Mouse (Mus musculus): ENCODE measurements around the gene Lcp2. TPM values are rescaled to one million over a fixed set of nuclear protein-coding genes. Genes with fewer than 3 reads are reported as not detected.
"Not testable (repeated sequence)": the region's sequence is repeated elsewhere in the genome, so short reads cannot be mapped to it uniquely, and the experiment has no call there.

Lcp2 gene
- polyA plus RNA-seq, 1 experiment from 2014 or later, result 2.5 TPM

DNA sequence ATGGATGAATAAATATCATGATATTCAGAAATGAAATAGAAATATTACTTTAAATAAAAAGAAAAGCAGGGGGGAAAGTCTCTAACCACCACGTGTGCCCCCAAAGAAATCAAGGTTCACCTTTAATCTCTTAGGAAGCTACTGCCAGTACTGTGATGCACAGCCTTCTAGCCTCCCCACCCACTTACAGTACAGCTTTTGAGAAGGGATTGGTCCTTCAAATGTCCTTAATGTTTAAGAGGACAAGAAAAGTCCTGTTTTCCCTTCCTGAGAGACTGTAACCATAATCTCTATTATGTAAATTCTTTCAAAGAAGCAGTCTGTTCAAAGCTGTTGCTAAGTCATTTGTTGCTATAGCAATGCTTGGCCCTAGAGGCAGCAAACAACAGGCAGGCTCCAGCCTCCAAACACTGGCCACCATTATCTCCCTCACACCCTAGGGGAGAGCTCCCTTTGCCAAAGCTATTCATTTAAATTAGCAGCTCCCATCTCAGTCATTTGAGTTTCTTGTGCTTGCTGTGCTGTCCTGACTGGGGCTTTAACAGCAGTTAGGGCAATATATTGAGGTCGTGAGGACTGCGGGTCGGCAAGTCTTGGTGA lies 66.2 kb downstream of the Lcp2 start:
- Histone ChIP-seq H3K4me2 (replicated peaks; ENCODE audit: low read depth, low read length) (no peak overlapping the region), H3K27me3 (ENCODE audit: insufficient read depth, low read length) (no peaks in the 10 kb centered on the region), H3K4me3 (ENCODE audit: low read length) (no peak overlapping the region), H3K36me3 (ENCODE audit: insufficient read depth, low read length) (no peaks in the 10 kb centered on the region), H3K9me3 (ENCODE audit: low read length) (no peaks in the 10 kb centered on the region), H3K4me1 (ENCODE audit: insufficient read depth, low read length) (no peaks in the 10 kb centered on the region), H3K9ac (replicated peaks; ENCODE audit: low read length) (no peak overlapping the region), H3K27ac (ENCODE audit: low read length) (no peak overlapping the region)
- 0 out of 2 replicates have a peak, but pooled peaks have one; percentile 59 for ATAC-seq (ENCODE audit: low FRiP score, low TSS enrichment)
- WGBS, result 33% methylated on average over 4 of the region's 4 CpGs

DNA sequence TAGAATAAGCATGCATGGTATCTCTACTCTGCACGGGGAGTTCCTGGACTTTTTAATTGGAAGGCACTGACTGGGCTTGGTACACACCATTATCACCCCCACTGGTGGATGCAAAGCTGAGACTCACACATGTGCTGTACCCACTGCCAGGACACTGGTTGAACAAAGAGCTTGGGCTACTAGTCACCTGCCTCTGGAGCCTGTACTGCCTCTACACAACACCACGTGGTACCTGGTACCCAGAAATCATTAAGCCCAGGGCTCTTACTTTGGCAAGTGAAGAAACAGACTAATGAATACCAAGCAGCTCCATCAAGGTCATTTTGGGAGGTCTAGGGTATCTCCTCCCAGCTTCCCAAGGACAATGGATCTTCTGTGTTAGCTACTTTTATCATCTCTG lies 67.0 kb downstream of the Lcp2 start:
- WGBS, result 61% methylated on average over 2 of the region's 2 CpGs
- H3K9me3 ChIP-seq (ENCODE audit: low read length), result no peaks in the 10 kb centered on the region
- no peaks in the 10 kb centered on the region for H3K27me3 ChIP-seq (ENCODE audit: insufficient read depth, low read length)
- H3K4me2 ChIP-seq (replicated peaks; ENCODE audit: low read depth, low read length), result no peak overlapping the region
- no peaks in the 10 kb centered on the region for H3K4me1 ChIP-seq (ENCODE audit: insufficient read depth, low read length)
- no peaks in the 10 kb centered on the region for H3K36me3 ChIP-seq (ENCODE audit: insufficient read depth, low read length)
- H3K9ac ChIP-seq (replicated peaks; ENCODE audit: low read length), result no peak overlapping the region
- H3K27ac ChIP-seq (ENCODE audit: low read length), result no peak overlapping the region
- ATAC-seq (ENCODE audit: low FRiP score, low TSS enrichment), result no peak
- no peak overlapping the region for H3K4me3 ChIP-seq (ENCODE audit: low read length)

DNA sequence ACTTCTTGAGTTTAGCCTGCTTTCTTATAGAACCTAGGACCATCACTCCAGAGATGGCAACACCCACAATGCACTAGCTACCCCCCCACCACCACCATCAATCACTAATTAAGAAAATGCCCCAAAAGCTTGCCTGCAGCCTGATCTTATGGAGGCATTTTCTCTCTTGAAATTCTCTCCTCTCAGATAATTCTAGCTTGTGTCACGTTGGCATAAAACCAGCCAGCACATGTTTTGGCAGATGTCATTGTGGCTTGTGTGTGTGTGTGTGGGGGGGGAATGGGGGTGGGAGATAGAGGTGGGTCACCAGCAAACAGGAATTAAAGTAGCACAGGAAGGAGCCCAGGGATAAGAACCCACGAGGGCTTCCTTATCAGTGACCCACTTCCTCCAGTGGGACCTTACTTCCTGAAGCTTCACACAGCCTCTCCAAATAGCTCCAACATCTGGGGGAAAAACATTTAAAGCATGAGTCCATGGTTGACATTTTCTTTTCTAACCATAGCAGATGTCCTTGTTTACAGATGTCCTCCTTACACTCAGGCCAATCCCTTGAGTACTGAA lies 69.9 kb downstream of the Lcp2 start:
- no peaks in the 10 kb centered on the region for H3K4me1 ChIP-seq (ENCODE audit: insufficient read depth, low read length)
- no peak overlapping the region for H3K4me3 ChIP-seq (ENCODE audit: low read length)
- no peaks in the 10 kb centered on the region for H3K36me3 ChIP-seq (ENCODE audit: insufficient read depth, low read length)
- H3K27ac ChIP-seq (ENCODE audit: low read length), result no peak overlapping the region
- H3K9ac ChIP-seq (replicated peaks; ENCODE audit: low read length), result no peak overlapping the region
- 50% methylated on average over 2 of the region's 2 CpGs for WGBS
- no peaks in the 10 kb centered on the region for H3K9me3 ChIP-seq (ENCODE audit: low read length)
- H3K4me2 ChIP-seq (replicated peaks; ENCODE audit: low read depth, low read length), result no peak overlapping the region
- H3K27me3 ChIP-seq (ENCODE audit: insufficient read depth, low read length), result no peaks in the 10 kb centered on the region
- no peak; the same call in 1 of the 2 replicates for ATAC-seq (ENCODE audit: low FRiP score, low TSS enrichment)

DNA sequence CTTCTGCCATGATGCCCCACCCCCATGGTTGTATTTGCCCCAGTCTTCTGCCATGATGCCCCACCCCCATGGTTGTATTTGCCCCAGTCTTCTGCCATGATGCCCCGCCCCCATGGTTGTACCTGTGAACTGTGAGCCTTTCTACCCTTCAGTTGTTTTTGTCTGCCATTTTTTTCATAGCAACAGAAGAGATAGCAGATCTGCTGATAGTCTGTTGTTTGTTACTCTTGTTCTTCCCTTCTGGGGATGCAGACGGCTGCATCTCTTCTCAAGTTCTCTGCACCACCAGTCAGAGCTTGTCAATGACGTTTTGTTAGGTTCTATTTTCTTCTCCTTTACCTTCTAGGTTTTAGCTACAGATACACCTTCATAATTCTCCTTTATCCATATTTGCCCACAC lies 70.9 kb downstream of the Lcp2 start:
- H3K9me3 ChIP-seq (ENCODE audit: low read length), result no peaks in the 10 kb centered on the region
- no peak overlapping the region for H3K9ac ChIP-seq (replicated peaks; ENCODE audit: low read length)
- H3K36me3 ChIP-seq (ENCODE audit: insufficient read depth, low read length), result no peaks in the 10 kb centered on the region
- no peak overlapping the region for H3K4me2 ChIP-seq (replicated peaks; ENCODE audit: low read depth, low read length)
- H3K27me3 ChIP-seq (ENCODE audit: insufficient read depth, low read length), result no peaks in the 10 kb centered on the region
- H3K27ac ChIP-seq (ENCODE audit: low read length), result no peak overlapping the region
- no peak for ATAC-seq (ENCODE audit: low FRiP score, low TSS enrichment)
- no peak overlapping the region for H3K4me3 ChIP-seq (ENCODE audit: low read length)
- no peaks in the 10 kb centered on the region for H3K4me1 ChIP-seq (ENCODE audit: insufficient read depth, low read length)
- 77% methylated on average over 3 of the region's 3 CpGs for WGBS

DNA sequence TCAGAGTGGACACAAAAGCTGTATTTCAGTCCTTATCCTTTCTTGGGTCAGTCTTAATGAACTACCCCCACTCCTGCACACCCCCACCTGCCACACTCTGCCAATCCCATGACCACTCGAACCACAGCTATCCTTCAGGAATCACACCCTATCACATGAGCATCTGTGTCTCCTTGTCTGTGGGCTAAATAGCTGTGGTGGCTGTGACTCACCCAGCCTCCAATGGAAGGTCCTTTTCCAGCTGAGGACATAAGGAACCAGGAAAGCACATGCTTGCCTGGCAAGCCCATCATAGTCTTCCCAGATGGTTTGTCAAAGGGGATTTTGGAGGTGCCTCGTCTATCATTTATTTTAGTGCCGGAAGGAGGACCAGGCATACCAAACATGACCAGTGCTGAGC lies 71.6 kb downstream of the Lcp2 start:
- no peaks in the 10 kb centered on the region for H3K27me3 ChIP-seq (ENCODE audit: insufficient read depth, low read length)
- no peak overlapping the region for H3K9ac ChIP-seq (replicated peaks; ENCODE audit: low read length)
- WGBS, result 57% methylated on average over 3 of the region's 3 CpGs
- no peaks in the 10 kb centered on the region for H3K4me1 ChIP-seq (ENCODE audit: insufficient read depth, low read length)
- no peak overlapping the region for H3K27ac ChIP-seq (ENCODE audit: low read length)
- no peaks in the 10 kb centered on the region for H3K36me3 ChIP-seq (ENCODE audit: insufficient read depth, low read length)
- no peak overlapping the region for H3K4me2 ChIP-seq (replicated peaks; ENCODE audit: low read depth, low read length)
- H3K9me3 ChIP-seq (ENCODE audit: low read length), result no peaks in the 10 kb centered on the region
- no peak for ATAC-seq (ENCODE audit: low FRiP score, low TSS enrichment)
- H3K4me3 ChIP-seq (ENCODE audit: low read length), result no peak overlapping the region

DNA sequence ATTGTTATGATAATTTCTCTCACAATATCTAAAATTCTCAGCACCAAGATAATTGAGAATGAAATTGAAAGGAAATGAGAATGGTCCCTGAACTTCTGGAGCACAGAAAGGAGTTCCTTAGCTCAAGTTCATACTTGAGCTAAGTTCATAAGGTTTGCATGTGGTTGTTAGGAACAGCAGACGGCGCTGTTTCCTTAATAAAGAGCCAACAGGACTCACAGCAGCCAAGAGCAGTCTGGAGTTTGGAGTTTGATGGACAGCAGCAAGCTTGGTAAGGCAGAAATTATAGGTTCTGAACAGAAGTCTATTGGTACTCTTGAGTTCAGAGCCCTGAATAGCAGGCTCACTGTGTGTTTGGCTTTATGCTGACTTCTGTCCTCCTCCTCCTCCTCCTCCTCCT lies 76.4 kb downstream of the Lcp2 start:
- Histone ChIP-seq H3K9ac (replicated peaks; ENCODE audit: low read length) (no peak overlapping the region), H3K9me3 (ENCODE audit: low read length) (no peaks in the 10 kb centered on the region), H3K27me3 (ENCODE audit: insufficient read depth, low read length) (no peaks in the 10 kb centered on the region), H3K27ac (ENCODE audit: low read length) (no peak overlapping the region), H3K4me1 (ENCODE audit: insufficient read depth, low read length) (no peaks in the 10 kb centered on the region; the same call in 1 of the 2 replicates), H3K36me3 (ENCODE audit: insufficient read depth, low read length) (no peaks in the 10 kb centered on the region), H3K4me2 (replicated peaks; ENCODE audit: low read depth, low read length) (no peak overlapping the region), H3K4me3 (ENCODE audit: low read length) (no peak overlapping the region)
- WGBS, result 11% methylated on average over 2 of the region's 2 CpGs
- no peak for ATAC-seq (ENCODE audit: low FRiP score, low TSS enrichment)

DNA sequence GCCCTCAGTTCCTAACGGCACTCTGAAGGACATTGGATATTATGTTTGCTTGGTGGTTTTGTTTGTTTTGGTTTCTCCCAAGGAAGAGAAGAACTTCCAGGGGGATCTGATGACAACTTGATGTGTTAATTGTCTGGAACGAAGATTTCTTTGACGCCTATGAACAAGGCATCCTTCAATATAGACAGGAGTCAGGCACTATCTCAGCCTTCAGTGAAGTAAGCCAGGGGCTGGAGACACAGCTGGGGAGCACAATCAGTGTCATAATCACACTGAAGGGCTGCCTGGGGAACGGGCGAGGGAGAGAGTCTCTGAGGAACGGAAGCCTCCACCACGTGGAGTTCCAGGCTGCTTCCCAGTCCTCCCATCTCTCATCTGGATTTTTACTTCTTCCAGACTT lies 78.1 kb downstream of the Lcp2 start:
- no peaks in the 10 kb centered on the region for H3K27me3 ChIP-seq (ENCODE audit: insufficient read depth, low read length)
- no peak overlapping the region for H3K4me2 ChIP-seq (replicated peaks; ENCODE audit: low read depth, low read length)
- H3K4me1 ChIP-seq (ENCODE audit: insufficient read depth, low read length), result no peaks in the 10 kb centered on the region; the same call in 1 of the 2 replicates
- no peak overlapping the region; the same call in 1 of the 2 replicates for H3K9ac ChIP-seq (replicated peaks; ENCODE audit: low read length)
- ATAC-seq (ENCODE audit: low FRiP score, low TSS enrichment), result peak; percentile 63; the same call in 1 of the 2 replicates
- H3K4me3 ChIP-seq (ENCODE audit: low read length), result no peak overlapping the region
- no peaks in the 10 kb centered on the region for H3K36me3 ChIP-seq (ENCODE audit: insufficient read depth, low read length)
- 23% methylated on average over 7 of the region's 7 CpGs for WGBS
- no peaks in the 10 kb centered on the region for H3K9me3 ChIP-seq (ENCODE audit: low read length)
- H3K27ac ChIP-seq (ENCODE audit: low read length), result no peak overlapping the region

DNA sequence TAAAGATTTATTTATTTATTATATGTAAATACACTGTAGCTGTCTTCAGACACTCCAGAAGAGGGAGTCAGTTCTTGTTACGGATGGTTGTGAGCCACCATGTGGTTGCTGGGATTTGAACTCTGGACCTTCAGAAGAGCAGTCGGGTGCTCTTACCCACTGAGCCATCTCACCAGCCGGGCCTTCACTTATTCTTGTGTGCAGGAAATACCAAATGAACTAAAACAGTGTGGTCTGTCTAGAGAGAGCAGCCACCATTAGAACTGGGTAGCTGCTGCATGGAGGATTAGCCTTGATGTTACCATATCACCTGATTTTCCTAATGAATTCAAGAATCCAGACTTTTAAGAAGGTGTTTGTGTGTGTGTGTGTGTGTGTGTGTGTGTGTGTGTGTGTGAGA lies 79.0 kb downstream of the Lcp2 start:
- 73% methylated on average over 3 of the region's 3 CpGs for WGBS
- H3K9me3 ChIP-seq (ENCODE audit: low read length); H3K9ac ChIP-seq (replicated peaks; ENCODE audit: low read length); H3K4me1 ChIP-seq (ENCODE audit: insufficient read depth, low read length); H3K36me3 ChIP-seq (ENCODE audit: insufficient read depth, low read length); ATAC-seq (ENCODE audit: low FRiP score, low TSS enrichment); H3K4me2 ChIP-seq (replicated peaks; ENCODE audit: low read depth, low read length); H3K27ac ChIP-seq (ENCODE audit: low read length); H3K4me3 ChIP-seq (ENCODE audit: low read length); H3K27me3 ChIP-seq (ENCODE audit: insufficient read depth, low read length): not testable (repeated sequence)

DNA sequence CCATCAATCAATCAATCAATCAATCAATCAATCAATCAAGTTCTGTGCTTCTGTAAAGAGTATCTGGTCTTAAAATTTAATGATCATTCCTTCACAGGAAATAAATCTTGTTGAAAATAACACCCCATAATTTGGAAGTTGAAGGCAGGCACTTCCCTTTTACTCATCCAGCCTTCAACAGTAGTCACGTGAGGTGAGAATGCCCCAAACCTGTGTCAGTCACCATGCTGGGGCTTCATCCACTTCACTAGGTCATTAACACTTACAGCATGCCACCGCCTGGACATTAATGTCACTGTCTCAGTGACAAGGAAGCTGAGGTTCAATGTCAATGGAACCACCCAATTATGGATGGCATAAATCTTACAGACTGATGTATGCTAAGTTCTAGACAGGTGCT lies 81.7 kb downstream of the Lcp2 start:
- 62% methylated on average over 2 of the region's 2 CpGs for WGBS
- Histone ChIP-seq H3K36me3 (ENCODE audit: insufficient read depth, low read length) (no peaks in the 10 kb centered on the region), H3K27ac (ENCODE audit: low read length) (no peak overlapping the region), H3K4me1 (ENCODE audit: insufficient read depth, low read length) (no peaks in the 10 kb centered on the region; the same call in 1 of the 2 replicates), H3K4me2 (replicated peaks; ENCODE audit: low read depth, low read length) (no peak overlapping the region), H3K9me3 (ENCODE audit: low read length) (no peaks in the 10 kb centered on the region), H3K4me3 (ENCODE audit: low read length) (no peak overlapping the region), H3K27me3 (ENCODE audit: insufficient read depth, low read length) (no peaks in the 10 kb centered on the region), H3K9ac (replicated peaks; ENCODE audit: low read length) (no peak overlapping the region)
- ATAC-seq (ENCODE audit: low FRiP score, low TSS enrichment), result no peak

DNA sequence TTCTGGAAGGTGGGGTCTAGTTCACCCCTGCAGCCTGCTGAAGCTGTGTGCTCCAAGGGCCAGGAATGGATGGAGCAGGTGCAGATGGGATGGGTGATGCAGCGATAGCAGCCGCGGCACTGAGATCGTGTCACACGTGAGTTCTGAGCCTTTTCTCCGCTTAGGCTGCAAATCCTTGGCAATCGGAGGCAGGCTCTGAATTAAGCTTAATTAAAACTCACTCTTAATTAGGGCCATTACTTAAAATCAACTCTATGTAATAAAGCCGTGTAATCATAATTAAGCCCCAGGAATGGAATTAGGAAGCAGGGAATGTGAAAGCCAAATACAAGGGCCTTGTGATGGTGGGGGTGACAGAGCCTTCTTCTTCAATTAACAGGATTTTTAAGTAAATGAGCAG lies 92.6 kb downstream of the Lcp2 start:
- Histone ChIP-seq H3K4me2 (replicated peaks; ENCODE audit: low read depth, low read length) (no peak overlapping the region), H3K36me3 (ENCODE audit: insufficient read depth, low read length) (no peaks in the 10 kb centered on the region), H3K27ac (ENCODE audit: low read length) (no peak overlapping the region), H3K9me3 (ENCODE audit: low read length) (no peaks in the 10 kb centered on the region), H3K9ac (replicated peaks; ENCODE audit: low read length) (no peak overlapping the region), H3K4me1 (ENCODE audit: insufficient read depth, low read length) (no peaks in the 10 kb centered on the region), H3K27me3 (ENCODE audit: insufficient read depth, low read length) (no peaks in the 10 kb centered on the region), H3K4me3 (ENCODE audit: low read length) (no peak overlapping the region)
- no peak for ATAC-seq (ENCODE audit: low FRiP score, low TSS enrichment)
- 90% methylated on average over 8 of the region's 8 CpGs for whole genome bisulfite sequencing
